Mouse (Mus musculus) lung, adult 2 months (tissue): ENCODE data around the gene Tmem63b. TPM values are rescaled to one million over a fixed set of nuclear protein-coding genes. Genes with fewer than 3 reads are reported as not detected.

Experiments
- DNase-seq: peaks from one replicate; pipeline ENCODE4 v3.0.0; 2022
- H3K4me1 ChIP-seq: fragments of 200-500 bp; 2 replicates; pipeline ENCODE4 v1.6.1; 2011; ENCODE audit warnings: low read length; ENCODE audit not compliant: control insufficient read depth, insufficient read depth
- H3K4me3 ChIP-seq: fragments of 200-500 bp; replicated peaks from 2 replicates; pipeline ENCODE3; 2011; ENCODE audit warnings: low read depth, mild to moderate bottlenecking, control low read depth, low read length; ENCODE audit errors: extremely low read depth
- CTCF ChIP-seq: fragments of 200-500 bp; IDR thresholded peaks from 2 replicates; pipeline ENCODE4 v1.5.1; 2011; ENCODE audit warnings: mild to moderate bottlenecking, low read length, control low read depth; ENCODE audit not compliant: insufficient read depth
- POLR2A ChIP-seq: fragments of 200-500 bp; IDR thresholded peaks from 2 replicates; pipeline ENCODE4 v1.6.1; 2011; ENCODE audit warnings: low read depth, mild to moderate bottlenecking, control low read depth, low read length, borderline replicate concordance; ENCODE audit errors: extremely low read depth
- WGBS: fragments of 180-500 bp; shearing (Covaris S2); methylation state at CpG from one replicate; pipeline ENCODE4 v1.1.7; 2018; 5-methylcytosine and 5-hydroxymethylcytosine counted together
- polyA plus RNA-seq: library from polyadenylated mRNA; depleted of rRNA; stranded (reverse); fragments of >200 nt; gene quantifications from 2 replicates; pipeline ENCODE4 v1.2.3, GENCODE M21; 2012

Tmem63b gene
- polyA plus RNA-seq, 1 experiment = 173 TPM

DNA sequence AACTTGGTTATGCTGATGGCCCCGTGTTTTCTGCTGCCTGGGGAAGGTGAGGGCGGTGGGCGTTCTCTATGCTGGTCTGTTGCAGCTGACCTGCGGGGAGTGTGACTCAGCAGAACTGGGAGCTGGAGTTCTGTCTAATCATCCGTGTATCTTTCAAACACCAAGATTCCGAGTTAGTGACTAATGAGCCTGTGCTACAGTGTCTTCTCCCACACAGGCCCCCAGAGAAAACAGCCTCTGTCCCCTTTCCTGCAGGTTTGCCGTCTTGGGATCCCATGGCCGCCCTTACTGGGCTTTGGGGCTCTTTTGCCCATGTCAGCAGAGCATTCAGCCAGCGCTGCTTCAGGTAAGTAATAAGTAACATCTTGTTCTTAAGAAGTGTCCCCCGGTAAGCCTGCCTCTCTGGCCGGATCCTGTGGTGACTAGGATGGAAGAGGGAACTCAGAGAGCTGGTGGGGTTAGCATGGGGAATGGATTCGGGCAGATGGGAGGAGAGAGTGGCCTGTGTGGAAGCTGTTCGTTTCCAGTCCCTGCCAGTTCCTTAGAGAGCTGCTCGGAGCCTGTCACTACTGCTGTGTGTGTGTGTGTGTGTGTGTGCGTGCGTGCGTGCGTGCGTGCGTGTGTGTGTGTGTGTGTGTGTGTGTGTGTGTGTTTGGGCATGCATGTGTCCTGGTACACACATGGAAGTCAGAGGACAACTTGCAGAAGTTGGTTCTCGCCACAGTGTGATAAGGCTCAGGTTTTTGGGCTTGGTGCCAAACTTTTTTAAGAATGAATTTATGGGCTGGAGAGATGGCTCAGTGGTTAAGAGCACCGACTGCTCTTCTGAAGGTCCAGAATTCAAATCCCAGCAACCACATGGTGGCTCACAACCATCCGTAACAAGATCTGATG is 8.8 kb upstream of the Tmem63b start:
- TF ChIP-seq CTCF = no peak
- no peak for TF ChIP-seq POLR2A
- DNase-seq = peak; percentile 49
- 61% methylated on average over 23 of the region's 23 CpGs for WGBS
- peaks cover 14% of the 10 kb centered on the region for H3K4me1 ChIP-seq
- H3K4me3 ChIP-seq = no peak overlapping the region

DNA sequence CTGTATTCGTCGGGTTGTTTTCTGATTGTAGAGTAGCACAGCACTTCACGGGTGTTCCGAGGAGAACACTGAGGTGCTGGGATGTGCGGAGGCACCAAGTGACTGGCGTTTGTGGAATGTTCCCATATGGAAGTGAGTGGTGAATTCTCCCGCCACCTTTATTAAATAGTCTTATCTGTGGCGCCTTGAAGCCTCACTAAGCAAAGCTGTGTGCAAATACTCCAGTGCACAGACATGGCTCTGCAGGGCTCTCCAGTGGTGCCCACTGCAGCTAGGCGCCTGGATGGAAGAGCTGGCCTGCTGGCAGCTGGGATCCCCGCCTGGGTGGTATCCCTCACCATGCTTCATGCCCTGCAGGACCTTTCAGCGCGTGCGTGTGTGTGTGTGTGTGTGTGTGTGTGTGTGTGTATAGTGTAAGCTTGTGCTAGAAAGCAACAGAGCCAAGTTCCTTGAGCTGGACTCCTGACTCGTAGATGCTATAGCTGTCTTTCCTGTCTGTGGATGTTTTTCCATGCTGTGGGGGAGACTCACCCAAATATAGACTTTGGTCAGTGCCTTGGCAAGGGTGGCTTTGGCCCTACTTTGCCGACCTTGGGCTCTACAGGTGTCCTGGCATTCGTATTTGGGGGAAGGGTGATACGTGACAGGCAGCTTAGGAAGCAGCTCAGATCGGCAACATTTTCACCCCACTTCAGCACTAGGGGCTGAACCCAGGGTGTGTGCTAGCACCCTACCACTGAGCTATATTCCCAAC is 7.3 kb upstream of the Tmem63b start:
- TF ChIP-seq POLR2A (no peak), CTCF (no peak)
- Histone ChIP-seq H3K4me3 (no peak overlapping the region), H3K4me1 (peaks cover 18% of the 10 kb centered on the region)
- peak; percentile 49 for DNase-seq
- 50% methylated on average over 18 of the region's 18 CpGs for WGBS

DNA sequence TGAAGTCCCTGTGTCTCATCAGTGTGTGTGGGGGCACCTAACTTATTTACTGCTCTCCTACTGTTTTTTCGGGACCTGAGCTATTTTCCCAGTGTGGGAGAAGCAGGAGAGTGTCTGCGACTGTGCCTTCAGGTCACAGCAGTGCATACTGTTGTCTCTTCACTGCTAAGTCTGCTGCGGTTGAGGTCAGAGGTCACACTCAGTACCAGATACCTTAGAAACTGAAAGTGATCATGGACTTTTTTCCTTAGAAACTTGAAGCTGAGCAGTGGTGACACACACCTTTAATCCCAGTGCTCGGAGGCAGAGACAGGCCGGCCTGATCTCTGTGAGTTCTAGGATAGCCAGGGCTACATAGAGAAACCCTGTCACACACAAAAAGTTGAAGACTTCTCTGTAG is 5.5 kb upstream of the Tmem63b start:
- TF ChIP-seq CTCF (no peak), POLR2A (no peak)
- peaks cover 20% of the 10 kb centered on the region for H3K4me1 ChIP-seq
- 82% methylated on average over 5 of the region's 5 CpGs for WGBS
- no peak overlapping the region for H3K4me3 ChIP-seq
- DNase-seq = no peak

DNA sequence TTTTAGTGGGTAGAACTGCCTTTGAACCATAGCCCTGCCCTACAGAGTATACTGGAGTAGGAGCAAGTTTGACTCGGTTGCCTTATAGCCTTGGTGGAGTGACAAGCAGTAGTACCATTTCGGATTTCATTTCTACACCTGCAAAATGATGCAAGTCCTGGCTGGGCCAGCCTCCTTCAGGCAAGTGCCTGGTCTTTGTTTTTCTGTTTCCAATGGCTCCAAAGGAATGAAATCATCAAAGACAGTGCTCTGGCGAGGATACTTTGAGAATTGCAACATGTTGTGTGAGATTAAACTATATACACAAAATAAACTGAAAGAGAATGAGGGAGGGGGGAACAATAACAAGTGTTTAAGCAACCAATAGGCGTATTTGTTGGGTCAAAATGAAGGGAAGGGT is 3.3 kb upstream of the Tmem63b start:
- no peak for DNase-seq
- Histone ChIP-seq H3K4me1 (peaks cover 15% of the 10 kb centered on the region), H3K4me3 (no peak overlapping the region)
- TF ChIP-seq POLR2A (no peak), CTCF (no peak)
- 74% methylated on average over 4 of the region's 4 CpGs for WGBS

DNA sequence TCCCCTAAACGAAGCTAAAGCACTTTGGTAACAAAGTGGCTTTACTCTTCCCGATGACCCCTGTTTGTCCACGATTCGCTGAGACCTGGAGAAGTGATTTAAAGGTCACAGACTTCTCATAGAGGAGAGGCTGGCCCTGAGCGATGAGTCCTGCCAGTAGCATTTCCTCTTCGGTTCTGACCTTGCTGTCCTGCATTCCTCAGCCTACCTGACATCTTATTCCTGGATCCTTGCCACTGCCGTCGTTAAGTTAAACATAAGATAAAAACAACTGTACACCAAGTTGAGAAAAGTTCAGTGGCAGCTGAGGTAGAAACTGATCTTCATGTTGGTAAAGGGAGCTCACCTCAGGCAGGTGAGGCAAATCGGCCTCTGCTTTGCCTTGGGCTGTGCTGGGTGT is 2.4 kb upstream of the Tmem63b start:
- H3K4me1 ChIP-seq = peaks cover 16% of the 10 kb centered on the region
- 53% methylated on average over 9 of the region's 9 CpGs for WGBS
- TF ChIP-seq POLR2A (no peak), CTCF (no peak)
- no peak for DNase-seq
- H3K4me3 ChIP-seq = no peak overlapping the region

DNA sequence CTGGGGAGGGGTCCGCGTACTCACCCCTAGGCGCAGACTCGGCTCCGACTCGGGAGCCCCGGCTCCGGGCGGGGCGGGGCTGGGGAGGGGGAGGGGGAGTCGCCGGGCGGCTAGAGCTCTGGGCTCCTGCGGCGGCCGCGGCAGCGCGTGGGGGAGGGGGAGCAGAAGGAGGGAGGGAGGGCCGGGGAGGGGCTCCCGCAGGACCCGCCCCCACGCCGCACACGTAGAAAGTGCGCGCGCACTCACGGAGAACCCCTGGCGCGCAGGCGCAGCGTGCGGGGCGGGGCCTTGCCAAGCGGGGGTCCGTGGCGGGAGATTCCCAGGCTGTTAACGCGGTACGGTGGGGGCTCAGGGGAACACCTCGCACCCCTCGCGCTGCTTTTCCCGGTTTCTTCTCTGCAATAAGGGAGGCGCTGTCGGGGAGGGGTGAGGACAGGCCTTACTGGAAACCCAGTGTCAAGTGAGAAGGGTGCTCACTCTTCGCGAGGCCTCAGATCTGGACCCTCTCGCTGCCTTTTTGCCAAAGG is 549 bp downstream of the Tmem63b start, which contains the start of gene Mrpl14:
Gene Mrpl14, plus strand, starts transcription at position 230 of the 527 bp plus-strand sequence.
- peaks cover 16% of the 10 kb centered on the region for H3K4me1 ChIP-seq
- TF ChIP-seq POLR2A = peak; percentile 66; the same call in 1 of the 2 replicates
- no peak for TF ChIP-seq CTCF
- peak within 1 kb of the TSS; percentile 80 for H3K4me3 ChIP-seq
- DNase-seq = peak; percentile 90
- 2% methylated on average over 43 of the region's 50 CpGs for WGBS

DNA sequence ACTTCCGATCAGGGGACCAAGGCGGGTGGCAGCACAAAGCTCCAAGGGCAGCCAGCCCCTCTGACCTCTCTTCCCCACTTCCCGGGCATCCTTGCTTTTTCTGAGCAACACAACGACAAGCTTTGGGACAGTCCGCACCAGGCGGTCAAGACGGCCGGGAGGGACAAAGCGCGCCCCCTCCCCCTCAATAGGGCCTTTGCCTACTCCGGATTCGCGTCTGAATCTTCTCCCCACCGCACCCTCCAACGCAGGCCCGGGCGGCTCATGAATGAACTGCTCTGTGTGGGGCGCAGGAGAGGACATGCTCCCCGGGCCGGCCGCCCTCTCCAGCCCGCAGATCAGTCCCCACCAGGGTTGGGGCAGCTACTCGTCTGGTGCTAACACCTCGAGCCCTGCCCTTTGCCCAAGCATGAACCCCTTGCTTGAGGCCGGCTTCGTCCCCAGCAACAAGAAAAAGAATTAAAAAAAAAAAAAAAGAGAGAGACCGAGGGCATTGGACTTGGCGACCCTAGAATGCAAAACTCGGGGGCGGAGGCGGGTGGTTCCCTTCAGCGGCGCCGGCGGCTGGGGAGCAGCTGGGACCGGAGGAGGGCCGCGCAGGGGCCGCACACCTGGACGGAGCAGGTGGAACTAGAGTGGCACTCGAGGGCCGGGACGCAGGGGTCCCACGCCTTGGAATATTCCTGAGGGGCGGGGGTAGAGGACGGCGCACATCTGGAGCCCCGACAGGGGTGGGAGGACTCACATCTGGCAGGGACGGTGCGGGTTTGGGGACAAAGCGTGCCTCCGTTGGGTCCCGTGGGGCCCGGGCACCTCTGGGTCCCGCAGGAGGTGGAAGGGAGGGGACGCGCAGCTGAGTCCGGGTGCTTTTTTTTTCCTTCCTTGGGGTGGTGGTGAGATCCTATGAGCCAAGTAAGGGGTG is 1.3 kb downstream of the Tmem63b start:
- WGBS = under 1% methylated on average over 58 of the region's 58 CpGs
- no peak for TF ChIP-seq CTCF
- TF ChIP-seq POLR2A = no peak
- peak; percentile 66 for DNase-seq
- Histone ChIP-seq H3K4me1 (peaks cover 17% of the 10 kb centered on the region), H3K4me3 (peak overlapping the region; percentile 74)

DNA sequence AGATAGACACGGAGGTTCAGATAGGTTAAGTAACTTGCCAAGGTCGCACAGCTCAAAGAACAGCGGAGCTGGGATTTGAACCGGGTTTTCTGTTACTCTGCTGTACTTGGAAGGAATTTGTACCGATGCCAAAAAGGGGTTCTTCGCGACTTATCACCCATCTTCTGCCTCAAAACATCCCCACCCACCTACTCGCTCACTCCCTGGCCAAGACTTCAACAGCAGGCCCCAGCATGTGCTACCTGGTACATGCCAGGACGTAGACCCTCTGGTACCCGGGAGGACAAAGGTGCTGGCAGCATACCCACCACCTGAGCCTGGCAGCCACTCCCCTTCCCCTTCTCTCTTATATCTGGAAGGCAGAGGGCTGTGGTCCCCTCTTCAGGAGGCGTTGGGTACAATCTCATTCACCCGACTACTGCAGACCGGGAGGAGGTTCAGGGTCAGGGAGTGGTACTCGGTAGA is 2.0 kb downstream of the Tmem63b start:
- peak overlapping the region; percentile 74 for H3K4me3 ChIP-seq
- DNase-seq = no peak
- WGBS = 40% methylated on average over 14 of the region's 14 CpGs
- TF ChIP-seq POLR2A (no peak), CTCF (no peak)
- peaks cover 18% of the 10 kb centered on the region for H3K4me1 ChIP-seq
